In genomic region chr11:39883305-39883704, GRCm38 (mm10) we compare ENCODE assay signal across 24 mouse cellular contexts.
"Had no signal": no experiment of that assay in that cellular context is flagged by ENCODE, and none has a peak within 500 bp of the region (broad histone marks: within the 10 kb centered on the region; RNA-seq: fewer than 3 reads in every experiment).

No protein-coding gene starts in this region.

- H3K9me3 ChIP-seq: heart, embryonic 10.5 days; heart, embryonic 12.5 days; hindbrain, embryonic 10.5 days; hindbrain, embryonic 13.5 days; hindbrain, embryonic 15.5 days; intestine, embryonic 15.5 days; limb, embryonic 13.5 days; limb, embryonic 15.5 days had no signal

- ATAC-seq: inflammation-experienced regulatory T-cells, adult 6 months; intestine, embryonic 15.5 days; intestine, postnatal 0 days had no signal

- DNase-seq: gastrocnemius, adult 2 months; gastrocnemius, postnatal 10 days; gastrocnemius, postnatal 25 days; heart, adult 18-20 months; heart, postnatal 10 days; heart, postnatal 4 days; kidney, adult 18-20 months; kidney, adult 8-10 months; kidney, postnatal 10 days; kidney, postnatal 25 days; kidney, postnatal 4 days; layer of hippocampus, postnatal 36 days; left cerebral cortex, postnatal 4 days had no signal

- H3K4me3 ChIP-seq: gastrocnemius, adult 2 months; heart, embryonic 10.5 days; heart, embryonic 12.5 days; hindbrain, embryonic 10.5 days; hindbrain, embryonic 13.5 days; hindbrain, embryonic 15.5 days; intestine, embryonic 15.5 days; layer of hippocampus, adult 2 months; limb, embryonic 13.5 days; limb, embryonic 15.5 days had no signal

- H3K4me1 ChIP-seq: heart, embryonic 10.5 days; heart, embryonic 12.5 days; hindbrain, embryonic 10.5 days; hindbrain, embryonic 13.5 days; hindbrain, embryonic 15.5 days; intestine, embryonic 15.5 days; limb, embryonic 13.5 days; limb, embryonic 15.5 days had no signal

- H3K4me2 ChIP-seq: heart, embryonic 12.5 days; hindbrain, embryonic 13.5 days; hindbrain, embryonic 15.5 days; intestine, embryonic 15.5 days; limb, embryonic 13.5 days; limb, embryonic 15.5 days had no signal

- H3K27ac ChIP-seq: gastrocnemius, adult 2 months; heart, embryonic 10.5 days; hindbrain, embryonic 10.5 days; hindbrain, embryonic 13.5 days; hindbrain, embryonic 15.5 days; intestine, embryonic 15.5 days; layer of hippocampus, adult 2 months; limb, embryonic 13.5 days; limb, embryonic 15.5 days had no signal

- H3K9ac ChIP-seq: heart, embryonic 12.5 days; hindbrain, embryonic 13.5 days; hindbrain, embryonic 15.5 days; intestine, embryonic 15.5 days; limb, embryonic 13.5 days; limb, embryonic 15.5 days had no signal

- H3K36me3 ChIP-seq: heart, embryonic 10.5 days; heart, embryonic 12.5 days; hindbrain, embryonic 10.5 days; hindbrain, embryonic 13.5 days; hindbrain, embryonic 15.5 days; intestine, embryonic 15.5 days; limb, embryonic 13.5 days; limb, embryonic 15.5 days had no signal

- H3K27me3 ChIP-seq: heart, embryonic 12.5 days; hindbrain, embryonic 13.5 days; hindbrain, embryonic 15.5 days; intestine, embryonic 15.5 days; limb, embryonic 13.5 days; limb, embryonic 15.5 days had no signal
